Mouse (Mus musculus) MEL (cell line): ENCODE measurements around the gene Abca2. TPM values are rescaled to one million over a fixed set of nuclear protein-coding genes. Genes with fewer than 3 reads are reported as not detected.

Source experiments
- DNase-seq: peaks from one replicate; pipeline ENCODE4 v3.0.0; 2011; ENCODE audit warnings: low read depth, low spot score
- H3K27ac ChIP-seq: 2 replicates; pipeline ENCODE4 v1.5.1; 2012; ENCODE audit warnings: low read depth, mild to moderate bottlenecking, control low read depth, low read length, moderate library complexity; ENCODE audit not compliant: control insufficient read depth
- H3K27me3 ChIP-seq, 2 experiments: fragments of 150-350 bp in 1 of 2; sonication (generic) in 1 of 2; 2 replicates each; pipeline ENCODE4 v1.6.1; 2012; ENCODE audit warnings: low read length in 2 of 2, mild to moderate bottlenecking in 2 of 2, improper control_type of control experiment in 1 of 2, moderate library complexity in 1 of 2; ENCODE audit not compliant: insufficient read depth in 2 of 2, control insufficient read depth in 1 of 2
- H3K36me3 ChIP-seq, 2 experiments: 2 replicates each; pipeline ENCODE4 v1.6.1; 2012 to 2014; ENCODE audit warnings: low read length in 2 of 2, improper control_type of control experiment in 1 of 2, inconsistent platforms in 1 of 2, mild to moderate bottlenecking in 1 of 2; ENCODE audit not compliant: insufficient read depth in 2 of 2, control insufficient read depth in 1 of 2
- H3K4me1 ChIP-seq, 2 experiments: fragments of 150-350 bp in 1 of 2; sonication (generic) in 1 of 2; 2 replicates each; pipeline ENCODE4 v1.6.1; 2012; ENCODE audit warnings: low read length in 2 of 2, improper control_type of control experiment in 1 of 2, mild to moderate bottlenecking in 1 of 2; ENCODE audit not compliant: insufficient read depth in 2 of 2, control insufficient read depth in 1 of 2
- H3K4me3 ChIP-seq, 2 experiments: fragments of 150-350 bp in 1 of 2; sonication (generic) in 1 of 2; 2 replicates each; pipeline ENCODE4 v1.5.1; 2012; ENCODE audit warnings: low read depth in 2 of 2, low read length in 2 of 2, mild to moderate bottlenecking in 2 of 2, moderate library complexity in 2 of 2, control low read depth in 1 of 2, improper control_type of control experiment in 1 of 2; ENCODE audit not compliant: control insufficient read depth in 1 of 2, insufficient read depth in 1 of 2
- H3K79me2 ChIP-seq: 2 replicates; pipeline ENCODE4 v1.6.1; 2012; ENCODE audit warnings: mild to moderate bottlenecking, low read length, moderate library complexity; ENCODE audit not compliant: control insufficient read depth, poor library complexity, insufficient read depth
- H3K9ac ChIP-seq: 2 replicates; pipeline ENCODE4 v1.6.1; 2012; ENCODE audit warnings: low read depth, mild to moderate bottlenecking, control low read depth, low read length, moderate library complexity; ENCODE audit not compliant: control insufficient read depth, poor library complexity, severe bottlenecking
- H3K9me3 ChIP-seq: fragments of 150-350 bp; sonication (generic); replicated peaks from 2 replicates; pipeline ENCODE4 v1.6.1; 2012; ENCODE audit warnings: mild to moderate bottlenecking, low read length, improper control_type of control experiment, moderate library complexity; ENCODE audit not compliant: insufficient read depth
- BHLHE40 ChIP-seq: IDR thresholded peaks from 2 replicates; pipeline ENCODE4 v1.6.1; 2012; ENCODE audit warnings: low read depth, mild to moderate bottlenecking, inconsistent platforms, low read length, improper control_type of control experiment, borderline replicate concordance
- CTCF ChIP-seq, 3 experiments: IDR thresholded peaks in 2 of 3; conservative IDR thresholded peaks in 1 of 3; 2 replicates each; pipeline ENCODE4 v1.5.1; 2011 to 2012; ENCODE audit warnings: low read length in 3 of 3, low read depth in 2 of 3, mild to moderate bottlenecking in 2 of 3, improper control_type of control experiment in 1 of 3, inconsistent platforms in 1 of 3, mixed read lengths in 1 of 3, moderate library complexity in 1 of 3; ENCODE audit not compliant: control insufficient read depth in 1 of 3, insufficient read depth in 1 of 3, poor library complexity in 1 of 3, severe bottlenecking in 1 of 3
- E2F4 ChIP-seq: IDR thresholded peaks from 2 replicates; pipeline ENCODE4 v1.6.1; 2011; ENCODE audit warnings: low read depth, low read length, improper control_type of control experiment, borderline replicate concordance
- GATA1 ChIP-seq: IDR thresholded peaks from 2 replicates; pipeline ENCODE4 v1.6.1; 2011; ENCODE audit warnings: low read depth, low read length, improper control_type of control experiment
- HCFC1 ChIP-seq: IDR thresholded peaks from 2 replicates; pipeline ENCODE4 v1.6.1; 2012; ENCODE audit warnings: low read depth, mild to moderate bottlenecking, inconsistent platforms, low read length, improper control_type of control experiment, moderate library complexity
- JUND ChIP-seq: IDR thresholded peaks from 2 replicates; pipeline ENCODE4 v1.6.1; 2011; ENCODE audit warnings: low read depth, mild to moderate bottlenecking, improper control_type of control experiment, low read length
- MAFK ChIP-seq: IDR thresholded peaks from 2 replicates; pipeline ENCODE4 v1.6.1; 2011; ENCODE audit warnings: low read depth, mild to moderate bottlenecking, low read length, improper control_type of control experiment, borderline replicate concordance
- MAX ChIP-seq: IDR thresholded peaks from 2 replicates; pipeline ENCODE4 v1.6.1; 2011; ENCODE audit warnings: low read length, improper control_type of control experiment
- MAZ ChIP-seq: IDR thresholded peaks from 2 replicates; pipeline ENCODE4 v1.6.1; 2012; ENCODE audit warnings: low read depth, mild to moderate bottlenecking, inconsistent platforms, low read length, improper control_type of control experiment
- MYB ChIP-seq: IDR thresholded peaks from 2 replicates; pipeline ENCODE4 v1.6.1; 2011; ENCODE audit warnings: mild to moderate bottlenecking, low read depth, low read length, improper control_type of control experiment
- MYC ChIP-seq: IDR thresholded peaks from 2 replicates; pipeline ENCODE4 v1.6.1; 2011; ENCODE audit warnings: low read depth, mild to moderate bottlenecking, low read length, improper control_type of control experiment, moderate library complexity
- NELFE ChIP-seq: IDR thresholded peaks from 2 replicates; pipeline ENCODE4 v1.6.1; 2011; ENCODE audit warnings: low read depth, low read length, improper control_type of control experiment
- NRF1 ChIP-seq: IDR thresholded peaks from 2 replicates; pipeline ENCODE4 v1.6.1; 2014; ENCODE audit warnings: low read depth, mild to moderate bottlenecking, inconsistent platforms, low read length, improper control_type of control experiment, moderate library complexity; ENCODE audit not compliant: poor library complexity, insufficient read depth, severe bottlenecking
- POLR2A ChIP-seq, 2 experiments: IDR thresholded peaks; 2 replicates each; pipeline ENCODE4 v1.6.1; 2011 to 2012; ENCODE audit warnings: low read length in 2 of 2, mild to moderate bottlenecking in 2 of 2, control low read depth in 1 of 2, improper control_type of control experiment in 1 of 2, low read depth in 1 of 2, moderate library complexity in 1 of 2; ENCODE audit not compliant: control insufficient read depth in 1 of 2, insufficient read depth in 1 of 2, poor library complexity in 1 of 2
- POLR2AphosphoS2 ChIP-seq: IDR thresholded peaks from 2 replicates; pipeline ENCODE4 v1.6.1; 2011; ENCODE audit warnings: low read length, improper control_type of control experiment
- POLR2AphosphoS5 ChIP-seq: IDR thresholded peaks from 2 replicates; pipeline ENCODE4 v1.6.1; 2012; ENCODE audit warnings: low read depth, borderline replicate concordance, mild to moderate bottlenecking, inconsistent platforms, low read length, moderate library complexity, mixed read lengths
- RAD21 ChIP-seq: IDR thresholded peaks from 2 replicates; pipeline ENCODE4 v1.6.1; 2011; ENCODE audit warnings: mild to moderate bottlenecking, low read depth, low read length, improper control_type of control experiment
- SIN3A ChIP-seq: IDR thresholded peaks from 2 replicates; pipeline ENCODE4 v1.6.1; 2012; ENCODE audit warnings: low read length, improper control_type of control experiment, inconsistent platforms
- SMC3 ChIP-seq: IDR thresholded peaks from 2 replicates; pipeline ENCODE4 v1.6.1; 2011; ENCODE audit warnings: low read depth, low read length, improper control_type of control experiment
- TBP ChIP-seq: IDR thresholded peaks from 2 replicates; pipeline ENCODE4 v1.8.0; 2011; ENCODE audit warnings: low read depth, low read length, improper control_type of control experiment
- UBTF ChIP-seq: IDR thresholded peaks from 2 replicates; pipeline ENCODE4 v1.6.1; 2012; ENCODE audit warnings: low read depth, mild to moderate bottlenecking, inconsistent platforms, low read length, improper control_type of control experiment, moderate library complexity, borderline replicate concordance; ENCODE audit not compliant: insufficient read depth
- USF1 ChIP-seq: IDR thresholded peaks from 2 replicates; pipeline ENCODE4 v1.6.1; 2014; ENCODE audit warnings: low read depth, mild to moderate bottlenecking, inconsistent platforms, low read length, improper control_type of control experiment, moderate library complexity
- USF2 ChIP-seq, 2 experiments: IDR thresholded peaks; 2 replicates each; pipeline ENCODE4 v1.6.1; 2011 to 2012; ENCODE audit warnings: improper control_type of control experiment in 2 of 2, low read length in 2 of 2, borderline replicate concordance in 1 of 2, inconsistent platforms in 1 of 2, low read depth in 1 of 2, mild to moderate bottlenecking in 1 of 2; ENCODE audit not compliant: insufficient read depth in 1 of 2
- ZC3H11A ChIP-seq: IDR thresholded peaks from 2 replicates; pipeline ENCODE4 v1.6.1; 2012; ENCODE audit warnings: low read depth, mild to moderate bottlenecking, inconsistent platforms, low read length, improper control_type of control experiment
- ZKSCAN1 ChIP-seq: IDR thresholded peaks from 2 replicates; pipeline ENCODE4 v1.6.1; 2012; ENCODE audit warnings: low read depth, mild to moderate bottlenecking, inconsistent platforms, low read length, improper control_type of control experiment, moderate library complexity
- ZNF384 ChIP-seq: IDR thresholded peaks from 2 replicates; pipeline ENCODE4 v1.6.1; 2012; ENCODE audit warnings: low read depth, mild to moderate bottlenecking, inconsistent platforms, low read length, improper control_type of control experiment
- polyA plus RNA-seq, 2 experiments: library from polyadenylated mRNA; stranded (reverse) in 1 of 2; unstranded in 1 of 2; fragments of >175 nt in 1 of 2; fragments of >200 nt in 1 of 2; gene quantifications; 2 replicates each; pipeline versions ENCODE4 v1.2.1 to v1.2.4; 2012; ENCODE audit warnings: low replicate concordance in 2 of 2, low read depth in 1 of 2; ENCODE audit not compliant: insufficient read length in 2 of 2, insufficient read depth in 1 of 2, missing spikeins in 1 of 2
- total RNA-seq: library from RNA; depleted of rRNA; stranded (reverse); fragments of 300-350 nt; gene quantifications from 2 replicates; pipeline ENCODE4 v1.2.3, GENCODE M21; 2012

Abca2 gene
- total and polyA plus RNA-seq, 3 experiments = 10.4 to 42.2 TPM; not detected in 1

DNA sequence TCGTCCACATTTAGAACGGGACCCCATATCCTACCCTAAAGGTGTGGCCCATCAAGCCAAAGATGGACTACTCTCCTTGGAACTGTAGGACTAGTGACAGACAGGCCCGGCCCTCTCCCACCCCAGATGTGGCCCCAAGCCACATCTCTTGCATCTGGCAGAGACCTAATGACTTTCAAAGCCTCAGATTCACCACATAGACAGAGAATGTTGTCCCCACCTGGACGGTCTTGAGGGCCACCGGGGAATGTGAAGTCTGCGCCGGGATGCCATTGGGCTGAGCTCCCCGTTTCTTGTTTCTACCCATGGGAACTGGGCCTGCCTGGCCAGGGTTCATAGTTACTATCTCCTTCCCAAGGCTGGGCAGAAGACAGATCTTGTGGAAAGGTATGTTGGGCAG, 49.0 kb downstream of the Abca2 start:
- TF ChIP-seq CTCF (IDR thresholded peaks at IDR 0.05 in 2 of 3, conservative IDR thresholded peaks at IDR 0.05 in 1 of 3; ENCODE audit: control insufficient read depth in 1 of 3, insufficient read depth in 1 of 3, low read depth in 2 of 3, low read length in 3 of 3, poor library complexity in 1 of 3, severe bottlenecking in 1 of 3) (no peak), POLR2AphosphoS5 (no peak), GATA1 (no peak), UBTF (no peak), HCFC1 (no peak), RAD21 (no peak), MAZ (no peak), ZKSCAN1 (no peak), POLR2AphosphoS2 (no peak), POLR2A (IDR thresholded peaks at IDR 0.05; ENCODE audit: control insufficient read depth in 1 of 2, insufficient read depth in 1 of 2, low read depth in 1 of 2, low read length in 2 of 2, poor library complexity in 1 of 2) (no peak), JUND (no peak), ZNF384 (no peak), NRF1 (no peak), SMC3 (no peak), BHLHE40 (no peak), USF1 (no peak)
- TF ChIP-seq, all 39 proteins: peak for 0
- H3K79me2 ChIP-seq = no peaks in the 10 kb centered on the region
- no peaks in the 10 kb centered on the region for H3K27me3 ChIP-seq
- H3K4me1 ChIP-seq = no peaks in the 10 kb centered on the region
- H3K4me3 ChIP-seq = no peak overlapping the region
- no peak for DNase-seq
- no peaks in the 10 kb centered on the region for H3K9me3 ChIP-seq
- H3K36me3 ChIP-seq = no peaks in the 10 kb centered on the region
- H3K9ac ChIP-seq = no peak overlapping the region
- no peak overlapping the region for H3K27ac ChIP-seq

DNA sequence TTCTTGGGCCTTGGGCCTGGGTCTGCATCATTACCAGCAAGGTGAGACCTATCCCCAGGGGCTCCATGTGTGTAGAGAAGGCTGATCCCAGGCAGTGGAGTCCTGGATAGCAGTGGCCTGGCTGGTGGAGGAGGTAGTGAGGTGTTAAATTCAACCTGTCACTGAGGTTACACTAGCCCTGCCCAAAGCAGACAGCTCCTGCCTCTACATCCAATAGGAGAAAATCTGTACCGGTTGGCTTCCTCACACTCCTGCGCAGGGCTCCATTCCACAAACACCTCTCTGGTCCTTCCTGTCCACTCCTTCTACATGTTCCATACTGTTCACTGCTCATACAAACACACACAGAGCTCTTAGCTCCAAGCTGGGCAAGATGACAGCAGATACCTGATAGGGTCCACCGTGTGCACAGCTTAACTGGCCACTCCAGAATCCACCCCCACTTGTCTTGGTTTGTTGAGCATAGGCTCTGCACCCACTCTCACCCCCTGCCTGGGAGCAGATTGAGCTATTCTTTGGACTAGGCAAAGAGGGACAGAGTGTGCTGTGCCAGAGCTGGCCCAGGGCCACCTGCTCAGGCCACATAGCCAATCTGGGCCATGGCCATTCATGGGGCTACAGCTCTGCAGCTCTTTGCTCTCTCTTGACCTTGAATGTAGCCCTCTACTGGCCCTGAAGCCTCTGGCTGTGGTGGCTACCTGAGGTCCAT, 49.6 kb downstream of the Abca2 start:
- Histone ChIP-seq H3K27me3 (no peaks in the 10 kb centered on the region), H3K9me3 (no peaks in the 10 kb centered on the region), H3K79me2 (no peaks in the 10 kb centered on the region), H3K36me3 (no peaks in the 10 kb centered on the region), H3K27ac (no peak overlapping the region), H3K9ac (no peak overlapping the region), H3K4me3 (no peak overlapping the region), H3K4me1 (no peaks in the 10 kb centered on the region)
- DNase-seq = no peak
- TF ChIP-seq MAX (no peak), MAZ (no peak), TBP (no peak), ZNF384 (no peak), MYB (no peak), MAFK (no peak), MYC (no peak), E2F4 (no peak), NELFE (no peak), USF2 (IDR thresholded peaks at IDR 0.05; ENCODE audit: borderline replicate concordance in 1 of 2, insufficient read depth in 1 of 2, low read depth in 1 of 2, low read length in 2 of 2) (no peak), SIN3A (no peak), CTCF (IDR thresholded peaks at IDR 0.05 in 2 of 3, conservative IDR thresholded peaks at IDR 0.05 in 1 of 3; ENCODE audit: control insufficient read depth in 1 of 3, insufficient read depth in 1 of 3, low read depth in 2 of 3, low read length in 3 of 3, poor library complexity in 1 of 3, severe bottlenecking in 1 of 3) (no peak), POLR2A (IDR thresholded peaks at IDR 0.05; ENCODE audit: control insufficient read depth in 1 of 2, insufficient read depth in 1 of 2, low read depth in 1 of 2, low read length in 2 of 2, poor library complexity in 1 of 2) (no peak), GATA1 (no peak), RAD21 (no peak), JUND (no peak), ZC3H11A (no peak)
